Mouse (Mus musculus) limb, embryonic 12.5 days (tissue): ENCODE measurements at regions not wholly inside any gene's neighbourhood (a gene's known extent, or its start where the extent isn't known, plus 50 kb on each side); places are given as distances from the start of the nearest gene placed in this dataset.

ENCODE experiments used
- ATAC-seq: fragments of 200-750 bp; cut with Nextera tagmentation; 2 replicates; pipeline ENCODE4 v1.8.0; 2017; ENCODE audit warnings: low read depth, moderate TSS enrichment; ENCODE audit not compliant: insufficient number of reproducible peaks, insufficient read depth, low FRiP score, low TSS enrichment
- H3K27ac ChIP-seq: fragments of 300-500 bp; sonication (generic); 2 replicates; pipeline ENCODE4 v1.5.1; 2016; ENCODE audit warnings: mild to moderate bottlenecking, moderate library complexity
- H3K27me3 ChIP-seq: fragments of 300-500 bp; sonication (generic); 2 replicates; pipeline ENCODE4 v1.6.1; 2016; ENCODE audit warnings: mild to moderate bottlenecking, moderate library complexity
- H3K36me3 ChIP-seq: fragments of 300-500 bp; sonication (generic); 2 replicates; pipeline ENCODE4 v1.6.1; 2016; ENCODE audit warnings: mild to moderate bottlenecking, moderate library complexity
- H3K4me1 ChIP-seq: fragments of 300-500 bp; sonication (generic); replicated peaks from 2 replicates; pipeline ENCODE4 v1.6.1; 2016
- H3K4me2 ChIP-seq: fragments of 300-500 bp; sonication (generic); 2 replicates; pipeline ENCODE4 v1.6.1; 2016; ENCODE audit warnings: mild to moderate bottlenecking, moderate library complexity
- H3K4me3 ChIP-seq: fragments of 300-500 bp; sonication (generic); replicated peaks from 2 replicates; pipeline ENCODE4 v1.5.1; 2016; ENCODE audit warnings: mild to moderate bottlenecking
- H3K9ac ChIP-seq: fragments of 300-500 bp; sonication (generic); replicated peaks from 2 replicates; pipeline ENCODE4 v1.6.1; 2016; ENCODE audit warnings: mild to moderate bottlenecking, moderate library complexity
- H3K9me3 ChIP-seq: fragments of 300-500 bp; sonication (generic); 2 replicates; pipeline ENCODE4 v1.6.1; 2016; ENCODE audit warnings: mild to moderate bottlenecking, moderate library complexity
- WGBS: fragments of 180-500 bp; shearing (Covaris S2); methylation state at CpG from one replicate; pipeline ENCODE4 v1.1.7; 2016; 5-methylcytosine and 5-hydroxymethylcytosine counted together

- no peak overlapping the region for H3K9ac ChIP-seq
- peaks cover 2% of the 10 kb centered on the region; the same call in 1 of the 2 replicates for H3K27me3 ChIP-seq
- no peak for ATAC-seq
- no peaks in the 10 kb centered on the region for H3K36me3 ChIP-seq
- H3K4me1 ChIP-seq, result peaks cover 30% of the 10 kb centered on the region
- H3K4me2 ChIP-seq, result peak overlapping the region; percentile 9; the same call in 1 of the 2 replicates
- no peaks in the 10 kb centered on the region for H3K9me3 ChIP-seq
- H3K4me3 ChIP-seq, result no peak overlapping the region
- 20% methylated on average over 15 of the region's 15 CpGs for WGBS
- H3K27ac ChIP-seq, result 0 out of 2 replicates have a peak overlapping the region, but pooled peaks have one; percentile 56
Observed at GRCm38 (mm10) chr13:52702201-52702611, 119.2 kb downstream of the Syk start.

DNA sequence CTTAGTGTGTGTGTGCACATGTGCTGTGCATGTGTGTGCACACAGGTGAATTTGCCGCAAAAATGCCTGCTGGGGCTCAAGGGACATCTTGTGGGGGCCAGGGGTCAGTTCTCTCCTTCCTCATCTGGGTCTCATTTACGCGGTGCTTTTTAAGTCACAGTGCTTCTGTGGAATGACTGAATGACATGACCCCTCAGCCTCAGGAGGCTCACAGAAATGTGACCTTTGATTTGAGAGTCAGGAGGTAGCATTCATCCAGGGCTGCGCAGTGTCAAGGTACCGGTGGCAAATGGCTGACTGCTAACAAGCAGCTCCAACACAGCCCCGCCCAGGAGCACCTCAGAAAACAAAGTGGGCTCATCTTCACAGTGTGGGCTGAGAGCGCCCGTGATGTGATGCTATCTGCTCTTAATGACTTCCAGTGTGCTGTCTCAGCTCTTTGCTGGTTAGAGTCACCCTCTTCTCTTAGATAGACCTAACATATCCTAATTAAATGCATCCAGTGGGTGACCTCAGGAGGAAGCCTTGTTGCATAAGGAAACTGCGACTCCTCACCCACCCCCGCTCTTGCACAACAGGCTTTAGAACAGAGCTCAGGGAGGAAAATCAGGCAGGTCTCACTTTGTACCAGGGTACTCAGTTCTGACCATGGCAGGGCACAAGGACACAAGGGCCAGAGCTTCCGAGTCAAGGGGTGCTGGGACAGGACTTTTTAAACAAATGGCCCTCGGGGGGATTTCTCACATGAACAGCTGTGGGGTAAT lies 120.6 kb downstream of the Syk start:
- Histone ChIP-seq H3K4me1 (peaks cover 32% of the 10 kb centered on the region), H3K27me3 (peaks cover 5% of the 10 kb centered on the region; the same call in 1 of the 2 replicates), H3K36me3 (no peaks in the 10 kb centered on the region), H3K4me3 (no peak overlapping the region), H3K27ac (no peak overlapping the region), H3K9ac (no peak overlapping the region), H3K9me3 (no peaks in the 10 kb centered on the region), H3K4me2 (no peak overlapping the region)
- no peak for ATAC-seq
- 19% methylated on average over 12 of the region's 12 CpGs for WGBS

GRCm38 (mm10) chr13:52704673-52705072 lies 121.7 kb downstream of the Syk start:
- H3K4me3 ChIP-seq, result no peak overlapping the region
- no peak overlapping the region for H3K4me2 ChIP-seq
- 64% methylated on average over 3 of the region's 3 CpGs for WGBS
- no peak for ATAC-seq
- H3K4me1 ChIP-seq, result peaks cover 32% of the 10 kb centered on the region
- H3K9me3 ChIP-seq, result no peaks in the 10 kb centered on the region
- H3K36me3 ChIP-seq, result no peaks in the 10 kb centered on the region
- H3K9ac ChIP-seq, result no peak overlapping the region
- no peak overlapping the region for H3K27ac ChIP-seq
- peaks cover 6% of the 10 kb centered on the region; the same call in 1 of the 2 replicates for H3K27me3 ChIP-seq

GRCm38 (mm10) chr13:52709580-52709979 lies 126.6 kb downstream of the Syk start:
- no peak overlapping the region for H3K9ac ChIP-seq
- no peak overlapping the region for H3K4me2 ChIP-seq
- H3K27ac ChIP-seq, result no peak overlapping the region
- no peaks in the 10 kb centered on the region for H3K9me3 ChIP-seq
- peaks cover 16% of the 10 kb centered on the region; the same call in 1 of the 2 replicates for H3K4me1 ChIP-seq
- 0 out of 2 replicates have a peak, but pooled peaks cover 7% of the 10 kb centered on the region for H3K27me3 ChIP-seq
- ATAC-seq, result no peak
- H3K4me3 ChIP-seq, result no peak overlapping the region
- WGBS, result 46% methylated on average over 5 of the region's 5 CpGs
- no peaks in the 10 kb centered on the region for H3K36me3 ChIP-seq

DNA sequence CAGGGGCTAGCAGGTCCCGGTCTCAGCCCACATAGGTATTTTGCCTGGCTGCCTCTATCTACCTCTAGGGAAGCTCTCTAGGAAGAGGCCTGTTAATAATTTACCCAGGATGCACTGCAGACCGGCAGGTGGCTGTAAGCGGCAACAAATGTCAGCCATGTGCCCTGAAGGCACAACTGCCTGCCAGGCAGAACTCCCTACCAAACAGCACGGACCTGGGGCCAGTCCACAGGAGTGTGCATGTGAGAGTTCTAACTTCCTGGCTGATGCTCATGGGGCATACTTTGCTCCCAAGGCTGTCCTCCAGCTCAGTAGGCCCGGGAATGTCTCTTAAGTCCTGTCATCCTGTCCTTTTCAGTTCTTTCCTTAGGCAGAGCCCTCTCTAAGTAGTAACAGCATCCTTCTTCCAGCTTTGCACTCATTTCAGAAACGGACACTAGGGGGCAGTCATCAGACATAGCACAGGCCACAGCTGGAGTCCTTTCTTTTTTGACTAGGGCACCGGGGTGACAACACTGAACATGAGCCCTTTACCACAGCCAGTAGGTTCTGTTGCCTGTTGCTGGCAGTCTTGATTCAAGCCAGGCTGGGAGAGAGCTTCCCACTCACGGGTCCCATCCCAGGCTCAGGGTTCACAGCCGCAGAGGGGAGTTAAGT lies 128.9 kb downstream of the Syk start:
- Histone ChIP-seq H3K9ac (no peak overlapping the region), H3K27ac (no peak overlapping the region), H3K9me3 (no peaks in the 10 kb centered on the region), H3K4me3 (no peak overlapping the region), H3K27me3 (0 out of 2 replicates have a peak, but pooled peaks cover 7% of the 10 kb centered on the region), H3K36me3 (no peaks in the 10 kb centered on the region), H3K4me2 (no peak overlapping the region), H3K4me1 (peaks cover 4% of the 10 kb centered on the region; the same call in 1 of the 2 replicates)
- WGBS, result 19% methylated on average over 9 of the region's 9 CpGs
- peak; percentile 29; the same call in 1 of the 2 replicates for ATAC-seq

DNA sequence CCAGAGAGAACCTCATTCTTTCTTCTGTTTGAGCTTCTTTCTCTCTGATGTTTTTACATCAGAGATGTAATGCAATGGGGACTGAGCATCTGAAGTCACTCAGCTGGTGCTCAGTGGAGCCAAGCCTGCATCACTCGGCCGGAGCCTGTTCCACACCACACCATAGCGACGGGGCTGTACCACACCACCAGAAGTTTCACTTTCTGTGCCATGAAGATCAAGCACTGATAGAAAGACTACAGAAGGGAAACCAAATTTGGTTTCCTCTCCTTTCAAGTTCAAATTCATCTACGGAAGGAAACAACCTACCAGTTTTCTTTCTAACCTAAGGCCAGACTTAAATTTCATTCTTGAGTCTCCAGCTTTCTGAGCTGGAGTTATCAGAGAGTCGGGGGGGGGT lies 138.5 kb downstream of the Syk start:
- Histone ChIP-seq H3K4me2 (no peak overlapping the region), H3K4me3 (no peak overlapping the region), H3K27me3 (no peaks in the 10 kb centered on the region), H3K9ac (no peak overlapping the region), H3K27ac (no peak overlapping the region), H3K9me3 (no peaks in the 10 kb centered on the region), H3K4me1 (no peaks in the 10 kb centered on the region), H3K36me3 (no peaks in the 10 kb centered on the region)
- WGBS, result 87% methylated on average over 6 of the region's 6 CpGs
- ATAC-seq, result no peak

- Histone ChIP-seq H3K27ac (no peak overlapping the region), H3K27me3 (no peaks in the 10 kb centered on the region), H3K36me3 (no peaks in the 10 kb centered on the region), H3K4me3 (no peak overlapping the region), H3K9ac (no peak overlapping the region), H3K9me3 (no peaks in the 10 kb centered on the region), H3K4me2 (no peak overlapping the region), H3K4me1 (no peaks in the 10 kb centered on the region)
- WGBS, result 79% methylated on average over 3 of the region's 3 CpGs
- no peak for ATAC-seq
Observed at GRCm38 (mm10) chr13:52722718-52723117, 139.7 kb downstream of the Syk start.

GRCm38 (mm10) chr13:52726043-52726442 lies 143.1 kb downstream of the Syk start:
- no peaks in the 10 kb centered on the region for H3K27me3 ChIP-seq
- ATAC-seq, result no peak
- no peaks in the 10 kb centered on the region for H3K36me3 ChIP-seq
- H3K4me2 ChIP-seq, result no peak overlapping the region
- peaks cover 6% of the 10 kb centered on the region for H3K4me1 ChIP-seq
- 71% methylated on average over 10 of the region's 10 CpGs for WGBS
- H3K27ac ChIP-seq, result no peak overlapping the region
- no peak overlapping the region for H3K9ac ChIP-seq
- no peaks in the 10 kb centered on the region for H3K9me3 ChIP-seq
- no peak overlapping the region for H3K4me3 ChIP-seq

DNA sequence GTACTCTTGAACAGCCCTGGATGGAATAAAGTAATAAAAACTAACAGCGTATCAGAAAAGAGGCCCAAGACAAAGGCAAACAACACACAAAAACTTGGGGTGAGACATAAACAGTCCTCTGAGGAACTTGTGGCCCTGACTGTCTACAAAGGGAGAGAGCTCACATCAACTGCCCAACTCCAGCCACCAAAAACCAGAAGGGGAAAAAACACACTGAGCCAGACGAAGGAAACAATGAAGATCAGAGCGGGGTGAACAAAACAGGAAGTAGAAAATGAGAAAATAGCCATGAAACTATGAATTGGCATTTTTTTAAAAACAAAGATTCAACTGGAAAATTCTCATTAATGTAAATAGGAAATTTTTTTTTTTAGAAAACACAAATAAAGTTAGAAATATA lies 143.6 kb downstream of the Syk start:
- H3K9ac ChIP-seq, result no peak overlapping the region
- peaks cover 6% of the 10 kb centered on the region for H3K4me1 ChIP-seq
- no peak overlapping the region for H3K4me3 ChIP-seq
- no peak overlapping the region for H3K27ac ChIP-seq
- H3K27me3 ChIP-seq, result no peaks in the 10 kb centered on the region
- H3K36me3 ChIP-seq, result no peaks in the 10 kb centered on the region
- ATAC-seq, result no peak
- H3K9me3 ChIP-seq, result no peaks in the 10 kb centered on the region
- no peak overlapping the region for H3K4me2 ChIP-seq
- 80% methylated on average over 3 of the region's 3 CpGs for WGBS

- Histone ChIP-seq H3K4me1 (peaks cover 11% of the 10 kb centered on the region), H3K36me3 (no peaks in the 10 kb centered on the region), H3K27ac (no peak overlapping the region), H3K4me2 (no peak overlapping the region), H3K9ac (no peak overlapping the region), H3K9me3 (no peaks in the 10 kb centered on the region), H3K4me3 (no peak overlapping the region), H3K27me3 (no peaks in the 10 kb centered on the region)
- no peak for ATAC-seq
- 77% methylated on average over 6 of the region's 6 CpGs for WGBS
Observed at GRCm38 (mm10) chr13:52735453-52735933, 152.5 kb downstream of the Syk start.

DNA sequence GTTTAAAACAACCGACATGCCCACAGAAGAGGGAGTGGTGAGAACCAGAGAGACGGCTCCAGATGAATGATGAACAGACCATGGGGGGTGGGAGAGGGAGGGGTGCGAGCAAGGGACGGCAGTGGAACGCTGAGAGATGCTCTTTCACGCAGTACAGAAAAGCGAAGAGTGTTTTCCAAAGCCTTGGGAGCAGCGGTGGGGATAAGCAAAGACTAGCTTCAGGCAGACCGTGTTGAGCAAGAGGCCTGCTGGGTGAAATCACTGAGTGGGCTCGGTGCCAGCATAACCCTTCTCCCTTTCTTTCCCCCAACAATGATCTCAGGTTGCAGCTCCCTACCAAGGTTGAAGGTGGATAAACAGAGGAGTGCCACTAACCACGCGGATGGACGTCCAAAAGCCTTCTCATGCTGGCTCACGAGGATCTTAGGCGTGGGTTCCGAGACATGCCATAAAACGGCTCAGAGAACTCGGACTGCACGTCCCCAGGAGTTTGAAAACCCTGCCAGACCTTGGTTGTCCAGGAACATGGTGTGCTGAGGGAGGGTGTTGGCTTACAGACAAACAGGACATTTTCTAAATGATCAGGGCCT lies 153.1 kb downstream of the Syk start:
- H3K36me3 ChIP-seq, result no peaks in the 10 kb centered on the region
- 65% methylated on average over 19 of the region's 19 CpGs for WGBS
- no peak for ATAC-seq
- no peak overlapping the region for H3K9ac ChIP-seq
- no peak overlapping the region for H3K4me3 ChIP-seq
- peaks cover 8% of the 10 kb centered on the region; the same call in 1 of the 2 replicates for H3K4me1 ChIP-seq
- H3K9me3 ChIP-seq, result no peaks in the 10 kb centered on the region
- no peak overlapping the region for H3K27ac ChIP-seq
- no peak overlapping the region for H3K4me2 ChIP-seq
- H3K27me3 ChIP-seq, result no peaks in the 10 kb centered on the region
